Mouse (Mus musculus) forebrain, embryonic 11.5 days (tissue): ENCODE measurements at regions not wholly inside any gene's neighbourhood (a gene's known extent, or its start where the extent isn't known, plus 50 kb on each side); places are given as distances from the start of the nearest gene placed in this dataset.

Experiments used
- ATAC-seq: fragments of 200-750 bp; cut with Nextera tagmentation; replicated peaks from 2 replicates; pipeline ENCODE4 v1.8.0; 2017; ENCODE audit warnings: moderate TSS enrichment; ENCODE audit not compliant: low FRiP score
- DNase-seq: peaks from one replicate; pipeline ENCODE4 v3.0.0-alpha.2; 2017; ENCODE audit warnings: low spot score
- H3K27ac ChIP-seq: fragments of 300-500 bp; sonication (generic); 2 replicates; pipeline ENCODE4 v1.5.1; 2014; ENCODE audit warnings: low read depth, low read length
- H3K27me3 ChIP-seq: fragments of 300-500 bp; sonication (generic); 2 replicates; pipeline ENCODE4 v1.6.1; 2014; ENCODE audit warnings: mild to moderate bottlenecking, low read length, mixed read lengths; ENCODE audit not compliant: control insufficient read depth, insufficient read depth
- H3K36me3 ChIP-seq: fragments of 300-500 bp; sonication (generic); 2 replicates; pipeline ENCODE4 v1.6.1; 2014; ENCODE audit warnings: mild to moderate bottlenecking, low read length, moderate library complexity, mixed read lengths; ENCODE audit not compliant: control insufficient read depth, insufficient read depth
- H3K4me1 ChIP-seq: fragments of 300-500 bp; sonication (generic); replicated peaks from 2 replicates; pipeline ENCODE4 v1.6.1; 2014; ENCODE audit warnings: low read length, mixed read lengths; ENCODE audit not compliant: control insufficient read depth, insufficient read depth
- H3K4me2 ChIP-seq: fragments of 300-500 bp; sonication (generic); 2 replicates; pipeline ENCODE4 v1.6.1; 2014; ENCODE audit warnings: low read depth, mild to moderate bottlenecking, low read length, moderate library complexity, mixed read lengths; ENCODE audit not compliant: severe bottlenecking
- H3K4me3 ChIP-seq: fragments of 300-500 bp; sonication (generic); 2 replicates; pipeline ENCODE4 v1.5.1; 2014; ENCODE audit warnings: low read depth, low read length
- H3K9ac ChIP-seq: fragments of 300-500 bp; sonication (generic); 2 replicates; pipeline ENCODE4 v1.6.1; 2014; ENCODE audit warnings: low read length
- H3K9me3 ChIP-seq: fragments of 300-500 bp; sonication (generic); 2 replicates; pipeline ENCODE4 v1.6.1; 2016; ENCODE audit warnings: low read length, mixed read lengths; ENCODE audit not compliant: control insufficient read depth
- WGBS: fragments of 180-500 bp; shearing (Covaris S2); extraction: QIAGEN DNeasy Blood & Tissue Kit; methylation state at CpG from one replicate; pipeline ENCODE4 v1.1.7; 2014; 5-methylcytosine and 5-hydroxymethylcytosine counted together

DNA sequence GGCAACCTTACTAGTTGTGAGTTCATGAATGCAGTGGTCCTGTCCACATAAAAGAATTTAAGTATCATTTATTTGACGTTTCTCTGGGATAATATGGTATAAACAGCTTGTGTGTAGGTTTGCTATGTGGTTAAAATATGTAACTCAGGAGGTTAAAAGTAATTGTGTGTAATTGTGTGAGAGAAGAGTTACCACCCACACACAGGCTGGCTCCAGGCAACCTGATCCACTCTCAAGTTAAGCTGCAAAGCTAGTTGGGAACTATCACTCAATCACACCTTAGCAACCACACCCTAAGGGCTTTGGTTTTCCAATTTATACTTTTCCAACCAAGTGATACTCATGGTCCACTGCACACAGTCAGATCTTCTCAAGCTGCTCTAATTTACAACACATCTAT, 157.5 kb downstream of the Arl4a start:
- no peaks in the 10 kb centered on the region for H3K36me3 ChIP-seq
- H3K4me2 ChIP-seq = no peak overlapping the region
- 92% methylated on average over 1 of the region's 1 CpGs for WGBS
- H3K9me3 ChIP-seq = no peaks in the 10 kb centered on the region
- H3K4me1 ChIP-seq = no peaks in the 10 kb centered on the region
- ATAC-seq = no peak
- no peak for DNase-seq
- H3K9ac ChIP-seq = no peak overlapping the region
- H3K27ac ChIP-seq = no peak overlapping the region
- 0 out of 2 replicates have a peak, but pooled peaks cover 2% of the 10 kb centered on the region for H3K27me3 ChIP-seq
- H3K4me3 ChIP-seq = no peak overlapping the region

DNA sequence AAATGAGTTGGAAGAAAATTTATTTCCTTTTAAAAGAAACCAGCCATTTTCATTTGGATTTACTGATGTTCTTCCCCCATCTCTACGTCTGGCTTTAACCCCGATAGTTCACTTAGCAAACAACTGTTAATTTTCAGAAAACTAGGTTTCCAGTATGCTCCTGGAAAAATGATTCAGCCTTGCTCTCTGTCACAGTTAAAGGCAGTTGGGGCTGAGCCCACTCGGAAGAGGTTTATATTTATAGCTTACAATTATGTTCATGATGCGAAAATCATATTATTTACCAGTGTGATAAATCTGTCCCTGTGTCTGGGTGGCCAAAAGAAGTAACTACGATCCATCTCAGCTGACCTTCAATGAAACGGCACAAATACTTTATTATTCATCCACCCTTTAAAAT, 163.9 kb downstream of the Arl4a start:
- Histone ChIP-seq H3K4me3 (no peak overlapping the region), H3K36me3 (no peaks in the 10 kb centered on the region), H3K9me3 (no peaks in the 10 kb centered on the region), H3K4me2 (no peak overlapping the region), H3K27ac (no peak overlapping the region), H3K27me3 (no peaks in the 10 kb centered on the region), H3K9ac (no peak overlapping the region), H3K4me1 (no peaks in the 10 kb centered on the region)
- WGBS = 95% methylated on average over 6 of the region's 6 CpGs
- no peak for ATAC-seq
- no peak for DNase-seq

DNA sequence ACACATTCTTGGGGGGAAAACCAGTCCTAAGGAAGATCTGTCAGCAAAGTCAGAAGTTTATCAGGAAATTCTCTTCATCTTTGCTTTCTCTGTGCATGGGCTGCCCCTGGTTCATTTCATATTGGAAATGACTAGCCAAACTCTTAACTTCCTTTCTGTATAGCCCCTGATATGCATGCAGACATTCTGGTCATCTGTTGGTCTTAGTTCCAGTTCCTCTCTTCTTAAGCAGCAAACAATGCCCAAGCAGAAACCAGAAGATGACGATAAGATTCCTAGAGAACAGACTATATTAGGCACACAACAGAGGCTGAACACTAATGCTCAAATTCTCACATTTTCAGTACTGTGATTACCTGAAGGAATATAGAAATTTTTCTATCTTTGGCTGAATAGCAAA, 176.0 kb downstream of the Arl4a start:
- H3K9ac ChIP-seq = no peak overlapping the region
- DNase-seq (no peak), ATAC-seq (no peak)
- no peak overlapping the region for H3K4me2 ChIP-seq
- no peaks in the 10 kb centered on the region for H3K27me3 ChIP-seq
- no peaks in the 10 kb centered on the region for H3K36me3 ChIP-seq
- H3K9me3 ChIP-seq = no peaks in the 10 kb centered on the region
- WGBS = 93% methylated on average over 1 of the region's 1 CpGs
- H3K4me1 ChIP-seq = no peaks in the 10 kb centered on the region
- no peak overlapping the region for H3K27ac ChIP-seq
- H3K4me3 ChIP-seq = no peak overlapping the region

DNA sequence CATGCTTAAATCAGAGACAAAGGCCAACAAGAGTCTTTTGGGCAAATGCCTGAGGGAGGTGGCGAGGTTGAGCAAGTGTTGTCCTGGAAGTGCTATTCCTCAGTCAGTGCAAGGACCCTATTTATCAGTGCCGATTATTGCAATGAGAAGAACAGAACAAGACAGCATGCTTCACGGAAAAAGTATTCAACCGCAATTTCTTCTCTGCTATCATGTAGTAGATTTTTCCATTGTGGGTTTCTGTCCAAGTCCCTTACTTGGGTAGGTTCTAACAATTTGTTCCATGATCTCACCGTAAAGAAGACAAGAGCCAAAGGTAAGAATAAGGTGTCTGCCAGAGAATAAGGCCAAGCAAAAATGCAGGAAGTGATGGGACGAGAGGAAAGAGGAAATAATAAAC, 186.2 kb downstream of the Arl4a start:
- ATAC-seq (no peak), DNase-seq (no peak)
- no peaks in the 10 kb centered on the region for H3K9me3 ChIP-seq
- no peak overlapping the region for H3K4me3 ChIP-seq
- H3K4me2 ChIP-seq = no peak overlapping the region
- no peaks in the 10 kb centered on the region for H3K36me3 ChIP-seq
- no peaks in the 10 kb centered on the region for H3K27me3 ChIP-seq
- H3K9ac ChIP-seq = no peak overlapping the region
- 87% methylated on average over 6 of the region's 6 CpGs for WGBS
- H3K27ac ChIP-seq = no peak overlapping the region
- H3K4me1 ChIP-seq = no peaks in the 10 kb centered on the region

DNA sequence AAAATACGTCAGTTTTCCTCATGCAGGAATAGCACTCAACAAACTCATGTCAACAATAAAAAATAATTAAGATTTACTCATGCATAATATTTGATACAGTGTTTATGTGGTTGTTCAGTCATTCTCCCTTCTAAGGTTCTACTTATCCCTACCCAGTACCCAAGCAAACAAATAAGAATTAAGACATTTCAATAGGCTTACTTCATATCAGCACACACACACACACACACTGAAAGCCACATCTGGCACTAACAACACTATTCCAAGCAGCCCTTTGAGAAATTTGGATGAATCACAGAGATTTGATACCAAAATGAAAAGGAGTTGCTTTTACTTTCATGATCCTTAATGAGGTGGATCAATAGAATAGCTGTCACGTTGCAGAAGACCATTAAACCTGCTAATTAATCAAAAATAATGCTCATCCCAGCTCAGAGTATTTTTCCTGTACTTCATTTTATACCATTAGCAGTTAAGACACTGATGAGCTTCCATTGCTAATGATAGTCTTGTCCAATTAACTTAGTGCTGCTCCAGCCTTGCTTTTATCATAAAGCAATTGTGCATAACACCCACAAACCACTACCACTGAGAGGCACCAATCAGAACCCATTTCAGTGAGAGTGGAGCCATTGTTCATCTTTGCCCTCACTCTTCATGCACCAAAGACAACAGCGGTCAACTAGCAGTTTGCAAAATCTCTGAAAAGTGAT, 188.3 kb downstream of the Arl4a start:
- H3K36me3 ChIP-seq = no peaks in the 10 kb centered on the region
- no peak overlapping the region for H3K4me2 ChIP-seq
- H3K9me3 ChIP-seq = no peaks in the 10 kb centered on the region
- 59% methylated on average over 3 of the region's 3 CpGs for WGBS
- H3K9ac ChIP-seq = no peak overlapping the region
- ATAC-seq (peak; percentile 65), DNase-seq (no peak)
- H3K4me3 ChIP-seq = no peak overlapping the region
- H3K27me3 ChIP-seq = no peaks in the 10 kb centered on the region
- H3K27ac ChIP-seq = no peak overlapping the region
- H3K4me1 ChIP-seq = no peaks in the 10 kb centered on the region

DNA sequence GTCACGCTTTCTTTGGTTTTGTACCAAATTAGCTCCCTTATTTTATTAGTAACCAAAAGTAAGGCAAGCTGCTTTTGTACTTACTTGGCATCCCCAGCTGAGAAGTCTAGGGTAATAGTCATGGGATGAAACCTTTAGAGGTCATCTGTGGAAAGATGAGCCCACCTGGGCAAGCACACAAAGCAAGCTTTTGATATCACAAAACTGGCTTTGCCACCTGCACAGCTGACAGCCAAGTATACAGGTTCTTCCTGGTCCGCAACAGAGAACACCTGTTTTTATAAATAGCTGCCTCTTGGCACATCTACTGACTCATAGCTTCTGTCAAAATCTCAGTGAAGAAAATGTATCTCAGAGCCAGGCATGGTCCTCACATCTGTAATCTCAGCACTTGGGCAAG, 197.2 kb downstream of the Arl4a start:
- ATAC-seq = no peak
- H3K4me1 ChIP-seq = no peaks in the 10 kb centered on the region
- DNase-seq = no peak
- H3K9ac ChIP-seq = no peak overlapping the region
- 91% methylated on average over 2 of the region's 2 CpGs for WGBS
- no peak overlapping the region for H3K27ac ChIP-seq
- H3K9me3 ChIP-seq = no peaks in the 10 kb centered on the region
- no peaks in the 10 kb centered on the region for H3K27me3 ChIP-seq
- H3K4me3 ChIP-seq = no peak overlapping the region
- no peak overlapping the region for H3K4me2 ChIP-seq
- H3K36me3 ChIP-seq = no peaks in the 10 kb centered on the region

DNA sequence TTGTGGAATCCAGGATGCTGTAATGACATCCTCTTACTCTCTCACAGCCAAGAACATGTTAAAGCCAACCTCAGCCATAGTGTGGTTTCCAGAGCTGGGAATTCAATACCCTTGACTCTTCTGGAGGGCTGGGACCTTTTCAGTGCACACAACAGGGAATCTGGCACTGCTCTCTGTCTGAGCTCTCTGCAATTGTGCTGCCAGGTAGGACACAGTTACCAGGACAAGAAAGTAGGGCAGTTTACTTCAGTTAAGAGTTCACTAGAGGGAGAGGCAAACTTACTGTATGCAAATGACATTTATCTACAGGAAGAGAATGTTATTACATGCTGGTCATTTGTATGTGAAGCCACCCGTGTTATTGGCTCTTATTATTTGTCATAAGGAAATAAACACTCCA, 197.6 kb downstream of the Arl4a start:
- Histone ChIP-seq H3K9me3 (no peaks in the 10 kb centered on the region), H3K9ac (no peak overlapping the region), H3K27ac (no peak overlapping the region), H3K27me3 (no peaks in the 10 kb centered on the region), H3K36me3 (no peaks in the 10 kb centered on the region), H3K4me1 (no peaks in the 10 kb centered on the region), H3K4me3 (no peak overlapping the region), H3K4me2 (no peak overlapping the region)
- WGBS = 80% methylated on average over 1 of the region's 1 CpGs
- DNase-seq = no peak
- ATAC-seq = no peak

DNA sequence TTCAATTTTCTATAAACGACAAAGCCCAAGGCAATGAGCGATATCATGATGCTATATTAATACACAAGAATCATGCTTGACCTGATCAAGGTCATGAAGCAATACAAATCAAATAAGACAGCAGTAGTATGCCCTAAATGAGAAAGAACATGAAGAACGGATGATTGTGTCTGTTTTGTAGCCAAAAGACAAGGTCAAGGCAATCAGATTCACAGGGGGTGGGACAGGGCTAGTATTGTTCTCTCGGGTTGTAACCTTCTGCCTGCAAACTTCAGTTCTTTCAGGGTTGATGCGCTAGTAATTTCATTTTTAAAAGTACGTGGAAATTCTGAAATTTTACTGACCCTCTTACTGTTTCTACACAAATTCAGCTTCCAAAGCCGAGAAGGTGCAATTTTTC, 206.7 kb downstream of the Arl4a start:
- DNase-seq (no peak), ATAC-seq (no peak)
- no peak overlapping the region for H3K27ac ChIP-seq
- H3K27me3 ChIP-seq = no peaks in the 10 kb centered on the region
- no peaks in the 10 kb centered on the region for H3K36me3 ChIP-seq
- H3K9me3 ChIP-seq = no peaks in the 10 kb centered on the region
- no peak overlapping the region for H3K9ac ChIP-seq
- no peak overlapping the region for H3K4me3 ChIP-seq
- H3K4me2 ChIP-seq = no peak overlapping the region
- 82% methylated on average over 7 of the region's 7 CpGs for WGBS
- H3K4me1 ChIP-seq = no peaks in the 10 kb centered on the region

DNA sequence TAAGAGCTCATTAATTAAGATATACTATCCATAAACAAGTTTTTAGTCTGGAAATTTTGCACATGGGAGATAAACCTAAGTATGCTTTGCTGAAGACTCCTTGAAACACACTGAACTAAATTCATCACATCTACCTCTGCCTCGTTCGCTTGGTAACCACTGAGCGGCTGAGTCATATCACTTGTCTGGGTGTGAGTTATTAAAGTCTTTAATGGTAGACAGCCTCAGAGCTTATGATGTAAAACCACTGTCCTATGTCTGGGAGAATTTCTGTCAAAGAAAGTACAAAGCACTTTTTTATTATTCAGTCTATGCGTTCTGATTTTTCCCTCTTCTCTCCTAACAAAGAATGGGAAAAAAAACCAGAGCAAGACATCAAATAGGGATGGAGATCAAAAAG, 207.3 kb downstream of the Arl4a start:
- no peaks in the 10 kb centered on the region for H3K4me1 ChIP-seq
- H3K9me3 ChIP-seq = no peaks in the 10 kb centered on the region
- WGBS = 93% methylated on average over 4 of the region's 4 CpGs
- H3K4me3 ChIP-seq = no peak overlapping the region
- DNase-seq (no peak), ATAC-seq (no peak)
- H3K9ac ChIP-seq = no peak overlapping the region
- no peaks in the 10 kb centered on the region for H3K36me3 ChIP-seq
- H3K4me2 ChIP-seq = no peak overlapping the region
- H3K27ac ChIP-seq = no peak overlapping the region
- H3K27me3 ChIP-seq = no peaks in the 10 kb centered on the region
